Mouse (Mus musculus): ENCODE measurements at regions not wholly inside any gene's neighbourhood (a gene's known extent, or its start where the extent isn't known, plus 50 kb on each side); places are given as distances from the start of the nearest gene placed in this dataset.

DNA sequence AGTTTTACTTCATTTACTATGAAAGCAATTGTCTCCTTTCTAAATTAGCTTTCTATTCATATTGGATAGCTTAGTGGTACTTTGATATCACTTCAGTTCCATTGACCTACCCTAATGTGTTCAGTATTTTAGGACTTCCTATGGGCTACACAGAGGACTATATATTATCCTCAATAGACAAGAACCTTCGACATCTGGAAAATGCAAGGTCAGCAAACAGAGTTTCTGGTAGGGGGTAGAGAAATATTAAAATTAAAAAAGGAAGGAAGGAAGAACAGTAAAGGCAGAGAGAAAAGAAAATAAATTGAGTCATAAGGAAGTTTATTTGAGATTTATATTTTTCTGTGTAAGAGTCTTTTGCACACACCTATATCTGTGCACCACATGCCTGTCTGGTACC, 107.4 kb upstream of the Insig1 start:
- no peaks in the 10 kb centered on the region for H3K36me3 ChIP-seq (replicated peaks)
- 78% methylated on average over 1 of the region's 1 CpGs for WGBS
- H3K9me3 ChIP-seq: no peaks in the 10 kb centered on the region
- DNase-seq (ENCODE audit: low spot score): no peak
- no peaks in the 10 kb centered on the region for H3K4me1 ChIP-seq
- no peak overlapping the region for H3K27ac ChIP-seq (replicated peaks)
- H3K4me3 ChIP-seq: no peak overlapping the region
- H3K27me3 ChIP-seq (replicated peaks; ENCODE audit: low read depth, poor library complexity, severe bottlenecking): no peaks in the 10 kb centered on the region

DNA sequence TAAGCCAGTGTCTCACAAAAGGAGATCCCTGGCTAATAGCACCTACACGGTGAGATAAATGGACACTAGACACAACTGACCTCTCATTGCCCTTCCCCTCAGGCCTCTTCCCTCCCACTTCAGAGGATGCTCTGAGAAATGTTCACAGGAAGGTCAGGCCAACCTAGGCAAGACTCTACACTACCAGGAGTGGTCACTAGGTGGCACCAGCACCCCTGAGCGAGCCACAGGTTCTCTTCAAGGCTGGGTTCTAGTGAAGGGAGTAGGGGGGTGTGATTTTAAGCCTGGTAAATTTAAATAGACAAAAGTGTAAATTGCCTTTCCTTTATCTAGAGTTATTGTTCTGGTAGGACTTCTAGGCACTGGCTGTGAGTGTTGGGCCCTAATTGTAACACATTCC, 76.0 kb upstream of the Insig1 start:
- Histone ChIP-seq H3K4me1 (no peaks in the 10 kb centered on the region), H3K36me3 (replicated peaks) (no peaks in the 10 kb centered on the region), H3K27ac (replicated peaks) (no peak overlapping the region), H3K27me3 (replicated peaks; ENCODE audit: low read depth, poor library complexity, severe bottlenecking) (no peaks in the 10 kb centered on the region), H3K4me3 (no peak overlapping the region), H3K9me3 (no peaks in the 10 kb centered on the region)
- WGBS: 11% methylated on average over 2 of the region's 2 CpGs
- peak; percentile 75 for DNase-seq (ENCODE audit: low spot score)

DNA sequence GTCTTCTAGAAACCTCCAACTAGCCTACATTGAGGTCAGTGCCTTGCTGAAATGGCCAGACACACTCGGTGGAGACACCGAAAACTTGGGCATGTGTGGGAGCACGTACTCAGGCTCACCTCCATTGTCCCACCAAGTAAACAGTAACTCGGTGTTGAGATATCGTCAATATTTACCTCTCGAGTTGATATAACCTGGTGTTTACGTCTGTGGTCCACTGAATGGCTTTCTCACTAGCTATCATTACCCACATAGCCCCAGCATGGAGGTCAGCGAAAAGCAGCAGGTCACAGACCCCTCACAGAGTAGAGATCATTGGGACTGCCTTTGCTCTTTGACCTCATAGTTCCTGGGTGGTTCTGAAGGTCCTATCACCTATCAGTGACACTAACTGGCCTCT, 73.4 kb upstream of the Insig1 start:
- WGBS: 88% methylated on average over 8 of the region's 8 CpGs
- H3K27me3 ChIP-seq (replicated peaks; ENCODE audit: low read depth, poor library complexity, severe bottlenecking): no peaks in the 10 kb centered on the region
- no peaks in the 10 kb centered on the region for H3K4me1 ChIP-seq
- no peak overlapping the region for H3K27ac ChIP-seq (replicated peaks)
- no peak overlapping the region for H3K4me3 ChIP-seq
- DNase-seq (ENCODE audit: low spot score): no peak
- H3K9me3 ChIP-seq: no peaks in the 10 kb centered on the region
- no peaks in the 10 kb centered on the region for H3K36me3 ChIP-seq (replicated peaks)

DNA sequence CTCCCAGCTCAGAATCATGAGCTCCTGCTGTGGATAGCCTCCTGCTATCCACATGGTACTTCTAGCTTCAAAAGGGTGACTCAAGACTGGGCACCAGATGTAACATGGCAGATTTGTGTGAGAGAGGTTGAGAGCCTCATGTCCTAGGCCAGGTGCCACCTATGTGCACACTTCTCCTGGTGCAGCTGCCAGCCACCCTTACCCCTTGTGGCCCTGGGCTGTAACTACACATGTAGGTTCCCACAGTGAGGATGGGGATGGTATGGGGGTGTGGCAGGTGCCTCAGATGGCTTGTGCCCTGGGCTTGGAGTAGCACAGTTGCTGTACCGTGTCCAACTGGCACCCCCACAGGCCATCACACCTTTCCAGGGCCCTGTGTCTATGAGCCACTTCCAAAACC, 68.2 kb upstream of the Insig1 start:
- no peak overlapping the region for H3K4me3 ChIP-seq
- WGBS: 85% methylated on average over 1 of the region's 1 CpGs
- H3K27me3 ChIP-seq (replicated peaks; ENCODE audit: low read depth, poor library complexity, severe bottlenecking): no peaks in the 10 kb centered on the region
- H3K4me1 ChIP-seq: no peaks in the 10 kb centered on the region
- no peak overlapping the region for H3K27ac ChIP-seq (replicated peaks)
- H3K9me3 ChIP-seq: no peaks in the 10 kb centered on the region
- DNase-seq (ENCODE audit: low spot score): no peak
- no peaks in the 10 kb centered on the region for H3K36me3 ChIP-seq (replicated peaks)

DNA sequence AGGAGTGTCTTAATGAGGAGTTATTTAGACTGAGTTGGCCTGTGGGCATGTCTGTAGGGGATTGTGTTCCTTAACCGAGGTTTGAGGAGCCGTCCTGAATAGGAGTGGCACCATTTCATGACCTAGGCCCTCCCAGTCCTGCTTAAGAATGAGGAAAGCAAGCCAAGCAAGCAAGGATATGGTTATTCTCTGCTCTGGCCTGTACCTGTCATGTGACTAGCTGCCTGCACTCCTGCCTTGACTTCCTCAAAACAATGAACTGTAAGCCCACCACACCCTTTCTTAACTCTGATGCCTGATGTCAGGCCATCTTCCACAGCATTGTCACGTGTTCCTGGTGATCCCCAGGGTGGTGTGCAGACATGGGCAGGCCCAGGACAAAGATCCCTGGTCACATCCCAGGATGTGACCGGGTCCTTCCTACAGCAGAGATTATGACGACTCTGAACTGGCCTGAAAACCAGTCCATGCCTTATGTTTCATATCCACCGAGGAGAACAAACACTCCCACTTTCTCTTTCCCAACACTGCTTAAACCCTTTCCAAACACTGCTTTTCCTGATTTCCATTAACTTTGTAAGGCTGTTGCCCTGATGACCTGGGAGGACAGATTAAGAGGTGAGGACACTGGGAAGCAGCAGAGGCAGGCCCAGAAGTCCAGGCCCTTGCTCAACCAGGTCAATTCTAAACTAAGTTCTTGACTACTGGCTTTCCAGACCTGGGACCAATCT, 67.2 kb upstream of the Insig1 start:
- WGBS: 80% methylated on average over 6 of the region's 6 CpGs
- DNase-seq (ENCODE audit: low spot score): no peak
- H3K4me1 ChIP-seq: no peaks in the 10 kb centered on the region
- H3K36me3 ChIP-seq (replicated peaks): no peaks in the 10 kb centered on the region
- H3K9me3 ChIP-seq: no peaks in the 10 kb centered on the region
- H3K27me3 ChIP-seq (replicated peaks; ENCODE audit: low read depth, poor library complexity, severe bottlenecking): no peaks in the 10 kb centered on the region
- no peak overlapping the region for H3K27ac ChIP-seq (replicated peaks)
- H3K4me3 ChIP-seq: no peak overlapping the region

DNA sequence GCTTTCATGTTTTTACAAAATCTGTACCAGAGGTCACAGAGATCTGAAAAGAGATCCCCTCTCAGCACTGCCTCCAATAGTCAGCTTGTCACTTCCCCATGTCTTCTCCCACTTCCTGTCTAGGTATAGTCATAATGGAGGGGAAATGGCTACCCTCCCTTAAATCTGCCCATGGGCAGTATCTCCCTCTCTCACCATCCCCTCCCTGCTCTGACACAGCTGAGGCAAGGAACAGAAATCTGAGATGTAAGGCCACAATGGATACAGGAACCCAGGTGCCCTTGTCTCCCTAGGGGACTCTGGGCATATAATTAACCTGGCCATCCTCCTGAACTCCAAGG, 66.7 kb upstream of the Insig1 start:
- no peaks in the 10 kb centered on the region for H3K36me3 ChIP-seq (replicated peaks)
- H3K27ac ChIP-seq (replicated peaks): no peak overlapping the region
- H3K9me3 ChIP-seq: no peaks in the 10 kb centered on the region
- H3K27me3 ChIP-seq (replicated peaks; ENCODE audit: low read depth, poor library complexity, severe bottlenecking): no peaks in the 10 kb centered on the region
- no peaks in the 10 kb centered on the region for H3K4me1 ChIP-seq
- no peak for DNase-seq (ENCODE audit: low spot score)
- H3K4me3 ChIP-seq: no peak overlapping the region

DNA sequence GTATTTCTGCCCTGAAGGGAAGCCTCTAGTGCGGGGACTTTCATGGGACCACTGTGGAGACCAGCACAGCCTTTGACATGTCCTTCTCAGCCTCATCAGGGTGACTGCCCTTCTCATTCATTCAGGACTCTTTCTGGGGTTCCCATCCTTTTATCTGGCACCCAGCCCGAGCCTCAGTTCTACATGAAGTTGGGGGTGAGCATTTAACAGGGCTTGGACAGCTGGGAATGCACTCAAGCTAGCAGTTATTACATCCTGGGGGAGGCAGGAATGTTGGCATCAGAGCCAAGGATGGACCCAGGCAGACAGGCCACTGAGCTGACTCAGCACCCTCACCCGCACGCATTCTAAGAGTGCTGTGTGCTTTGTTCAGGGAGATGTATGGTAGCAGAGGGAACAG, 61.8 kb upstream of the Insig1 start:
- Histone ChIP-seq H3K27ac (replicated peaks) (no peak overlapping the region), H3K4me1 (no peaks in the 10 kb centered on the region), H3K36me3 (replicated peaks) (no peaks in the 10 kb centered on the region), H3K27me3 (replicated peaks; ENCODE audit: low read depth, poor library complexity, severe bottlenecking) (no peaks in the 10 kb centered on the region), H3K9me3 (no peaks in the 10 kb centered on the region), H3K4me3 (no peak overlapping the region)
- DNase-seq (ENCODE audit: low spot score): no peak
- WGBS: 84% methylated on average over 4 of the region's 4 CpGs

DNA sequence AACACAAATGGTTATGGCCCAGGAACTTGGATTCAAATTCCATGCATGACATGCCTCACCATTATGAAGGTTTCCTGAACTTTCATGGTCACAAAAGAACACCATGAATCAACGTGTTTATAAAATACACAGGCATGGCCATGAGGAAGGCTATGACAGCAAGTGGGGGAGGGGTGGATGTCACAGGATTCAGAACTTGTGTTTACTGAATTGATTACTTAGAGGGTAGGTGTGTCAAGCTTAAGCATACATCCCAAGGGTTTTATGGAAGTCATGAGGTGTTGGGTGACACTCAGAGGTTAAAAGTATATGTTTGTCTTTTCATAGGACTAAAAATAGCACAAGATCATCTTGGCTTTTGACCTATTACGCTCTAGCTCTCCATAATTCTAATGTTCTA, 61.3 kb upstream of the Insig1 start:
- 86% methylated on average over 2 of the region's 2 CpGs for WGBS

DNA sequence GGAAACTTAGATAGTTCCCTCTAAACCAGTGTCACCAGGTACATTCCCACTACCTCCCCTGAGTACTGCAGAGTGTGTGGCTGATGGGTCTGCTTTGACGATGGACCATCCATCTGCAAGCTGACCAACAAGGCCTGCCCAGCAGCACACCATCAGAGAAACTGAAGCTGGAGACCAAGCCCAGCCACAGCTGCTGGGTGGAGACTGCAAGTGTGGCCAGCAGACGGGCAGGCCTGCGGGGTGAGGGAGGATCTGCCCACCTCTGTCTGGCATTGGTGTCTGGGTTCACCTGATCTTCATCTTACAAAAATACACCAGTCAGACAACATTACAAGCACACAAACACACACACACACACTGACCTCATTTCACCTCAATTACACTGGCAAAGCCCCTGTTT, 60.6 kb upstream of the Insig1 start:
- no peaks in the 10 kb centered on the region for H3K36me3 ChIP-seq (replicated peaks)
- no peaks in the 10 kb centered on the region for H3K4me1 ChIP-seq
- H3K4me3 ChIP-seq: no peak overlapping the region
- H3K9me3 ChIP-seq: no peaks in the 10 kb centered on the region
- H3K27ac ChIP-seq (replicated peaks): no peak overlapping the region
- WGBS: 90% methylated on average over 3 of the region's 3 CpGs
- DNase-seq (ENCODE audit: low spot score): no peak
- no peaks in the 10 kb centered on the region for H3K27me3 ChIP-seq (replicated peaks; ENCODE audit: low read depth, poor library complexity, severe bottlenecking)

More for the DNA sequence above, 61.3 kb upstream of the Insig1 start:
- Histone ChIP-seq H3K4me3 (no peak overlapping the region), H3K27me3 (replicated peaks; ENCODE audit: low read depth, poor library complexity, severe bottlenecking) (no peaks in the 10 kb centered on the region), H3K4me1 (no peaks in the 10 kb centered on the region), H3K36me3 (replicated peaks) (no peaks in the 10 kb centered on the region), H3K27ac (replicated peaks) (no peak overlapping the region), H3K9me3 (no peaks in the 10 kb centered on the region)
- DNase-seq (ENCODE audit: low spot score): no peak

DNA sequence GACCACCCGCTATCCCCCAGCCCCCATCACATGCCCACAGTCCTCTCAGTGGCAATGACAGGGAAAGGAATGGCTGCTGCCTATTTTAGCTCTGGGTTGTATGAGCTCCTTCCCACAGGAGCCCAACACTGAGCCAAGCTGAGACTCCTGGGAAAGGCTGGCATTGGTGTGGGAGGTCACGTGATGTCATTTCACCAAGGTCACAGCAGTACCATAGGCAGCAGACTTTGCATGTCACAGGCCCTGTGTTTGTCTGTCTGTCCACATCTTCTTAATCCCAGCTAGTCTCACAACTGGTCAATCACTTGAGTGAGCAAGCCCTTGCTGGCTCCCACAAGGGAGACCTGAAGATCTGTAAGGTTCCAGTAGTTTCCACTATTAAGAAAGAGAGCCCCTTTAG, 58.7 kb upstream of the Insig1 start:
- H3K27me3 ChIP-seq (replicated peaks; ENCODE audit: low read depth, poor library complexity, severe bottlenecking): no peaks in the 10 kb centered on the region
- no peak for DNase-seq (ENCODE audit: low spot score)

DNA sequence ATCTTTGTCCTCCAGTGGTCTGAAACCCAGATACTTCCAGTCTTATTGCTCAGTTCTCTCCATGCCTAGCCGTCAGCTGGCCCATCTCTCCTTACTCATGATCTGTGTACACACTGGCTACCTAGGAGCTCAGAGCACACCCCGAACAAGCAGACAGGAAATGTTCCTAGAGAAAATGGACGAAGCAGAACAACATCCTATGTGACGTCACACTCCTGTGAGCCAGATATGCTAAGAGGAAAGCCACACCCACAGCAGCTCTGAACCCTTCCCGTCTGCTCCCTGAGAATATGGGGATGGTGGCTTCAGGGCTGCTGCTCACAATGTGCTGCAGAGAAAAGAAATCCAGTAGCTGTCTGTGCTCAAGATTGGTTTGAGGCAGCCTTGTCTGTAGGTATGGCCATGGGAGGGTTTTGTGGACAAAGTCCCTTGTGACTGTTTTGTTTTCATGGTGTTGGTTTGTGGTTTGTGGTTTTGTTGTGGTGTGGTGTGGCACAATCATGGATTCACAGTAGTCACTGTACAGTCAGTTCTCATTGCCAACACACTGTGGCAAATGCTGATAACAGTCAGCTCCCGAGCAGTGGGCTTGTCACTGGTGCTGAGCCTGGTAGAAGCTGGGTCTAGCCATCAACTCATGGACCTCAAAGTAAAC, 57.4 kb upstream of the Insig1 start:
- H3K27ac ChIP-seq (replicated peaks): no peak overlapping the region
- WGBS: 73% methylated on average over 6 of the region's 6 CpGs
- no peaks in the 10 kb centered on the region for H3K36me3 ChIP-seq (replicated peaks)
- H3K4me1 ChIP-seq: no peaks in the 10 kb centered on the region
- no peaks in the 10 kb centered on the region for H3K27me3 ChIP-seq (replicated peaks; ENCODE audit: low read depth, poor library complexity, severe bottlenecking)
- no peaks in the 10 kb centered on the region for H3K9me3 ChIP-seq
- no peak for DNase-seq (ENCODE audit: low spot score)
- no peak overlapping the region for H3K4me3 ChIP-seq

More for the DNA sequence above, 58.7 kb upstream of the Insig1 start:
- H3K4me1 ChIP-seq: no peaks in the 10 kb centered on the region
- 89% methylated on average over 2 of the region's 2 CpGs for WGBS
- no peaks in the 10 kb centered on the region for H3K9me3 ChIP-seq
- H3K27ac ChIP-seq (replicated peaks): no peak overlapping the region
- no peak overlapping the region for H3K4me3 ChIP-seq
- no peaks in the 10 kb centered on the region for H3K36me3 ChIP-seq (replicated peaks)

DNA sequence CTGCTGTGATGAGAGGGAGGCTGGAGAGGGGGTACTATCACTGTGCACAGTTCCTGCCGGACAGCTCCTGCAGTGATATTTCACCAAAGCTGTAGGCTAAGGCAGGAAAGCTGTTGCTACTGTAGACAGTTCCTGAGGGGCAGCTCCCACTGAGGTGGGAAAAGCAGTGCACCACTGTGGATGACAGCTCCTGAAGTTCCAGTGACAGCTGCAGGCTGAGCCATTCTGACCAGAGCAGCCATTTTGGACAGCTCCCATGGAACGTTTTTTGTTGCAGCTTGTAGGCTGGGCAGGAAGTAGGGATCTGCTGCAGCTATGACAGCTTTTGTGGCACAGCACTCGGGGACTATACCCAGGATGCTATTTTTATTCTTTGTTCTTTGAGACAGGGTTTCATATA, 51.3 kb upstream of the Insig1 start:
- no peaks in the 10 kb centered on the region for H3K27me3 ChIP-seq (replicated peaks; ENCODE audit: low read depth, poor library complexity, severe bottlenecking)
- H3K4me1 ChIP-seq: no peaks in the 10 kb centered on the region
- H3K36me3 ChIP-seq (replicated peaks): no peaks in the 10 kb centered on the region
- no peak overlapping the region for H3K4me3 ChIP-seq
- no peak overlapping the region for H3K27ac ChIP-seq (replicated peaks)
- no peaks in the 10 kb centered on the region for H3K9me3 ChIP-seq
- no peak for DNase-seq (ENCODE audit: low spot score)
- WGBS: 63% methylated on average over 3 of the region's 3 CpGs

Data from embryonic facial prominence, embryonic 10.5 days (tissue).